Mouse (Mus musculus): ENCODE results near the gene Rpl10a.

Rpl10a gene

DNA sequence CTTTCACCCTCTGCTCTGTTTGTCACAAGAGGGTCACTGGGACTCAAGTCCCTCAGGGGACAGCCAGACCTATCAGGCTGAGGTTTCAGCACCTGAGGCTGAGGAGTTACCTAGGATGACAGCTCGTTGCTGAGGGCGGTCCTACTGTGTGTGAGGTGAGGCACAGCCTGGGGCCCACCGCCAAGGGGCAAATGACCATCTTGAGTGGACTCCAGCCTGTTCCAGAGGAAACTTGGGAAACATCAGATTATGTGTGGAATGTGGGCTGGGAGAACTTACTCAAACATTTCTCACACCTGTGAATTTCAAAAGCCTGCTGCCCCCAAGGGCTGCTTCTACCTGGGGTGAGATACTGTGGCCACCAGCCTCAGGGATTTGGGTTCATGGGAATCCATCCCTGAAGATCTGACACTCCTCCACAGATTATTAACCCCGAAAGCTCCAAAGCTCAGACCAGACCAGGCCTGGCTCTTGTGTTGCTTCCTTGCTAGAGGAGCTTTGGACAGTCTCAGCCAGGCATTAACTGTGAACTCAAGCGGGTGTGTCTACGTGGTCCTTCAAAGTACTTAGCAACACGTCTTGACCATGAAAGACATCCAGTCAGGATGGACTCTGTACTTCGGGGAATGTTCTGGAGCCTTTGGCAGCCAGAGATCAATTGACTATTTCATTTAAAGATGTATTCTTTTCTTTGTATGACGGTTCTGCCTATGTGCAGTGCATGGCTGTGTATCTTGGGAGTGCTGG is 32.4 kb downstream of the Rpl10a start:
- no peak for DNase-seq (ENCODE audit: low spot score)

DNA sequence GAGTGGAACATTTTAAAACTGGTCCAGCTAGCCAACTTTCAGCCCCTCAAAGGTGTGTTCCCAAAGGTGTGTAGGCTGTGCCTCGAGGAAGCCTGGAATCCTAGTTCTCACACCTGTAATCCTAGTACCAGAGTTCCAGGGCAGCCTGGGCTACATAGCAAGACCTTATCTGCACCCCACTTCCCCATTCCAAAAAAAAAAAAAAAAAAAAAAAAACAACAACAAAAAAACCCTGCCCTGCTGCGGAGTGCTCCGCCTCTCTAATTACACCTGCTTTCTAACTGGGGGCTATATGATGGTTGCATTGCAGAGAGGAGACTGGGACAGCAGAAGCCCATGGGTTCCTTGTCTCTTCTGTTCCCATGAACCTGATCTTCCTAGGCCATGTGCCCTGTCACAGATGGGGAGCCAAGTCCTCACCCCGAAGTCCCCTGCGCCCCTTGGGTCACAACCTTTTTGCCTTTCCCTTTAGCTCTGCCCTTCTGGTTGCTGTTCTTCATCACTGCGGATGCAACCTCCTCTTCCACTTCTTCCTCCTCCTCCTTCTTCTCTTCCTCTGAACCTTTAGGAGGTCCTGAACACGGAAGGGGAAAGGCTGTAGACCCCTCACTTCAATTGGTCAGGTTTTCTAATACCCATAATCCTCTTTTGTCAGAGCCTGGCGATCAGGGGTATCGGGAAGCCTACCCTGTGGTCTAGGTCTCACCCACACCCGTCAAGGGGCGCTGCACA is 33.8 kb downstream of the Rpl10a start:
- DNase-seq (ENCODE audit: low spot score) = no peak

DNA sequence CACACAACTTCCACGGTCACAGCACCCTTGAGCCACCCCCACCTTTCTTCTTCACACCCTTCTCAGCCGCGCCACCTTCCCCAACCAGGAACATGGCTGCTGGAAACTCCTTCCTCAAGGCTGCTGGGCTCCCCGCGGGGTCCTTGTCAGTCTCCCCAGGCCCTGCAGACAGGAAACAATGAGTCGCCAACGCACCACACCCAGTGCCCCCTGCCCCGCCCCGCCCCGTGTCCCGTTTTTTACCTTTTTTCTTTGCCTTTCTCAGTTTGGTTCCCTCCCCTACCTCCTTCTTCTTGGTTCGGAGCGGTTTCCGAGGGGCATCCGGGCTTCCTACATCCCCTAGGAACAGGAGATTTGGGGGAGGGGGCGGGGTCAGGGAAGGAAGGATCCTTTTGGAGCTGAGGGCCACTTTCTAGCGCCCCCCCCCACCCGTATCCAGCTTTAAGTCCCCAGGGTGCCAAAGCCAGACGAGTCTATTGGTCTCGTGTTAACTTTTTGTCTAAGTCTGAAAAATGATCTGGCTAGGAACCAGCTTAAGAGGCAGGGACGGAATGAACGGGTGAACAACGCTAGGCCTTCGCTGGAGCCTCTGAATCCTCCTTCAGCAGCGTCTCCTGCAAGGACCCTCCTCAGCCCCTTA is 34.5 kb downstream of the Rpl10a start:
- DNase-seq (ENCODE audit: low spot score) = no peak

DNA sequence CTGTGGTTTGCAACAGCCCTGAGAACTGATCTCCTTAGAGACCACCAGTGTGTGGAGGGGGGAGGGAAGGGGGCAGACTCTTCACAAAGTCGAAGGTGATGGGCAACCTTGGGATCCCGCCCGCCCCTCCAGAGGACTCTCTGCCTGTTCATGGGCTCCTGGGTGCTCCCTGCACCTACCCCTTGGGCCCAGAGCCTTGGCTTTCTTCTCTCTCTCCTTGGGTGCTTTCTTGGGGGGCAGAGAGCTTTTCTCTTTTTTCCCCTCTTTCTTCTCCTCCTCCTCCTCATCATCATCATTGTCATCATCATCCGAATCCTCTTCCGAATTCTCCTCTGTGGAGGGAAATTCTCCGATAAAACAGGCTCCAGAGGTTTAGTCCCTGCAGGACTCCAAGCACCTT is 35.2 kb downstream of the Rpl10a start:
- no peak for DNase-seq (ENCODE audit: low spot score)

DNA sequence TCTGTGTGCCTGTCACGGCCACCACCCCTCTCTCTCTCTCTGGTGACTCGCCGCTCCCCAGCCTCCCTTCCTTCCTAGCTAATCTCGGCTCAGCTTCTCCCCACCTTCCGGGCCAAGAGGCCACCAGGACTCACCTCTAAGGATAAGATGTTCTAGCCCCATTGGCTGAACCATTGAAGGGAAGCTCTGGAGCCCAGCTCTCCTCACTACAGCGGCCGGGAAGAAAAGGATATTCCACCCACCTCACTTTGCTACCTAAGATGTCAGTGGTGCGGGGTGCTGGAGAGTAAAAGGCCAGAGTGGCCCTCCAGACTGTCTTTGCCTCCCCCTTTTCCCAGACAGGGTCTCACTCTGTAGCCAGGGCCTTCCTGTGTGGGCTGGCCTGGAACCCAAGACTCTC is 36.9 kb downstream of the Rpl10a start, which contains the start of gene Tulp1:
Gene Tulp1 (minus strand): TSS at position 101 of the 400 bp plus-strand sequence.
- no peak for DNase-seq (ENCODE audit: low spot score)

DNA sequence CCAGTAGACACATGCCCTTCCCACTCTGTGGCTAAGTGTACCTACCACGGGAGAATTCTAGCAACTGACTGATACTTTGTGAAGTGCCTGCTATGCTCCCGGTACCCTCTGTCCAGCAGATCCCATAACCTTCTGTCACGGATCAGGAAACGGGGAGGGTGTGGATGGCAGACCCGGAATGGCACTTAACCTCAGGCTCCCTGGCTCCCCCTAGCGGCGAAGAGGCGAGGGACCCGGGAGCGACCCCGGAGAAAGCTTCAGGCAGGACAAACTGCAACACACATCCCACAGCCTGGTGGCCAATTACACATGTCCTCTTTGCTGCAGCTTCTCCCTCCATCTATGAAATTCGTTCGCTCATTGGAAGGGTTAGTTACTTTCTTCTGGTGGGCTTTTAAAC is 40.2 kb downstream of the Rpl10a start:
- peak; percentile 87 for DNase-seq (ENCODE audit: low spot score)

DNA sequence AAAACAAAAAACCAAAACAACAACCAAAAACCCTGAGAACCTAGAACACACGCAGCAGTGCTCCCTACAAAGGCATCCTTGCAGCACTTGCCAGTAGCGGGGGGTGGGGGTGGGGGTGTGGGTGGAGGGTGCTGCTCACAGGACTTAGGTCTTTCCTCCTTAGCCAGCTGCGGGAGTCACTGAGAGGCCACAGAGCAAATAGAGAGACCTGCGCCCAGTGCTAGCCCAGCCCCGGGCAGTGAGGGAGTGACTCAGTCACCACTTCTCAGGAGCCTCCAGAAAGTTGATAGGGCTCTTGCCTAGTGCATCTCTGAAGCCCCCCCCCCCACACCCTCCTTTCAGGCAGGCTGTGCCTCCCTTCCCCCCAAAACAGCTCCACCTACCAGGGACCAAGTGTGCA is 40.8 kb downstream of the Rpl10a start:
- DNase-seq (ENCODE audit: low spot score) = no peak

DNA sequence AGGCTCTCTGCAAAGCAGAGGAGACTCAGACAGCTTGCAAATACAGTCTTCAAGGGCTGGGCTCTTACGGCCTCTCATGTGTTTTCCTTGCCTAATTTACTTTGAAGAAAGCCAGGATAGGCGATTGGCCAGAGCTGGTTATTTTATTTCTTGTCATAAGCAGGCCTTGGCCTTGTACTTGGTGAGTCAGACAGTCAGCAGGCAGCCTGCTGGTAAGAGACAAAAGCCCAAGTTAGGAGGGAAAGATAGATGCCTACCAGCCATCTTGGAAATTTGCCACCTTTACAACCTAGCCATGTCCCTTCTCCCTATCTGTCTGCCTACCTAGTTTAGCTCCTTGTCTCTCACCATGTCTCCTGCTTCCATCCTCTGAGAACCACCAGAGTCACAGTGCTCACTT is 43.0 kb downstream of the Rpl10a start:
- no peak for DNase-seq (ENCODE audit: low spot score)

DNA sequence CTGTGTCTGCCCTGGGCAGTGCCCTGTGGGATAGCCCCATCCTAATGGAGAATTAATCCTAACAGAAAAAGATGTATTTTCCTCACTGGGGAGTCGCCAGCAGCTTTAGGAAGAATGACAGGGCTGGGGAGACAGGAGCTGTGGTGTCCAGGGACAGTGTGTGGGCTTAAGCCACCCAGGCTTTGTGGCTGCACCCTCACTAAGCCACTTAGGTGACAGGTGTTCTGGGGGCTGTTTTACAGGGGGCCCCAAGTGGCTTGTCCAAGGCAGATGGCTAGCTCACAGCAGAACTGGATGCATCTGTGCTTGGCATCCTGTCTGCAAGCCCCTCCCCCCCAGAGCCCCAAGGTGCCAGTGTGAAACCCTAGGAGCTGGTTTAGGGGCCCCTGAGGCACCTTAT is 43.7 kb downstream of the Rpl10a start:
- no peak for DNase-seq (ENCODE audit: low spot score)

DNA sequence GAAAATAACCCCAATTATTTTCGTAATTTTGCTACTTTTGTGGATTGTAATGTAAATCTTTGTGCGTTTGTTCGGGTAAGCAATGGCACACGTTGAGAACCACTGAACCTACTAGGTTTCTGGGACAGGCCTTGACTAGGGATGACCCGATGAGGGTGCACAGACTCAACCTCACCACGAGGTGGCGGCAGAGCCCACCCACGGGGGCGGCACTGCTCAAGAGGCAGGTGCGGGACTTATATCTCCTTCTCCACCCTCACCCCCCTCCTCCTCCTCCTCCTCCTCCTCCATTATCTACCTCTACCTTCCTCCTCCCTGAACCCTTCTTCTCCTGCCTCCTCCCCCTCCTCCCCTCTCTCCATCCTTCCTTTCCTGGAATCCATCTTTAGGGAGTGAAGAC is 45.5 kb downstream of the Rpl10a start:
- DNase-seq (ENCODE audit: low spot score) = peak; percentile 29

DNA sequence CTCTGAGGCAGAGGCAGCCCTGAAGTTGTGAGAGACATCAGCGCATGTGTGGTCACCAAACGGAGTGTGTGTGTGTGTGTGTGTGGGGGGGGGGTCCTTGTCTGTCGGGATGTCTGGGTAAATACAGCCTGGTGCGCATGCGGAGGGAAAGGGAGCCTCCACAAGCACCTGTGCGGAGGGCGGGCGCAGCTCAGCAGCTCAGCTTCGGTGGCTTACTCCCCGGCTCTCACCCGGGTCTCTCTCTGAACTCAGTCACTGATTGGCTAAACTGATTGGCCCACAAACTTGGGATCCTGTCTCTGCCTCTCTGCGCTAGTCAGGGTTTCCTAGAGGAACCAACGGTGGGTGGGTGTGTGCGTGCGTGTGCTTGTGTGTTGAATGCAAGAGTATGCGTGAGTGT is 46.2 kb downstream of the Rpl10a start:
- DNase-seq (ENCODE audit: low spot score) = no peak

DNA sequence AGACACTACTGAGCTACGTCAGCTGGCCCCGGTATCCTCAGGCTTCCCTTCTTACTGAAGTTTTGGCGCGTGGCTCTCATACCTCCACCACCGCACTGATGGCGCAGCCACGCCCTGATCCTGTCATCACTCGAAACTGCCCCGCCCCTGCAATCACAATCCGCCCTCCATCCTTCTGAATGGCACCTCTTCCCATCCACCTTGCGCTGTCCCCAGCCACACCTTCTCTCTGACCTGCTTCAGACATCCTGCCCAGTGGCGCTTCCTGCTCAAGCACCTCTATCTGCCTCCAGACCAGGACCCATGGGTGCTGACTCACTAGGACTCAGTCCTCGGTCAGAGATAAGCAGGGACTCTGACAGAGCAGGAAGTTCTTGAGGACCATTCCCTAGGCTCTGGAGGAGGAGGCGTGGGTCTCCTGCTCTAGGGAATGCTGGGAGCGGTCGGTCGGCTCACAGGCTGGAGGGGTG is 47.4 kb downstream of the Rpl10a start:
- no peak for DNase-seq (ENCODE audit: low spot score)

DNA sequence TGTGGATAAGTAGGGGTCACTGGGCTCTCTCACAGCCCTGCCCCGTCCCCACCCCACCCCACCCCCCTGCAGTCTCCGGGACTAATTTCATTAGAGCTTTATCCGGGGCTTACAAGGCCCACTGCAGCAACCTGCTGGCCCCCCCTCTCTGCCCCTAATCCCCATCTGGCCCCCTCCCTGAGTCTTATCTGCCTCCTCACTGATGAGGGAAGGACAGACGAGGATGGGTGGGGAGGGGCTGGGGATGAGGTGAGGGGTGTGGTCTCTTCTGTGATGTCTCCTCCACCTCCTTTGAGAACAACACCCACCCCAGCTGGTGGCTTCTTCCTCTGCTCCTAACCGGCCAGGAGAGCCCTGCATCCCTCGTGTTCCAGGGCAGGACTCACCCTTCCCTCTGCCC is 52.0 kb downstream of the Rpl10a start:
- DNase-seq (ENCODE audit: low spot score) = no peak
